Mouse (Mus musculus): ENCODE measurements at regions not wholly inside any gene's neighbourhood (a gene's known extent, or its start where the extent isn't known, plus 50 kb on each side); places are given as distances from the start of the nearest gene placed in this dataset.
A peak's percentile ranks its signal among the peaks of the same experiment; 100 is the strongest.

DNA sequence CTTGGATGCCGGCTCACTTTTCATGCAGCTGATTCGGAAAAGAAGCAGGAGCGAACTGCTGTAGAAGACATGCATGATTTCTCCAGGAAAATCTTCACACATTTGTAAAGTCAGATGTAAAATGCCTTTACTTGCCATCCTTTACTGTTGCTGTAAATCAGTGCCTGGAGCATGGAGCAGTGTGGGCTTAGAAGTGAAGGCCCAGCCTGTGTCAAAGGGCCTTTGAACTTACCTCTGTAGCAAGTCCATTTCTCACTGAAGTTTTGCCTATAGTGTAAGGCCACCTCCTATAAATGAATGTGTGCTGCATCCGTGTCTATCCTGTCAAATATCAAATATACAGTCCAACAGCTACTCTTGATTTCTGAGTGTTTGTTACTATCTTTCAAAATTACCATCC is 368.9 kb downstream of the Lrriq3 start:
- no peak for DNase-seq (ENCODE audit: low spot score in 2 of 2)

DNA sequence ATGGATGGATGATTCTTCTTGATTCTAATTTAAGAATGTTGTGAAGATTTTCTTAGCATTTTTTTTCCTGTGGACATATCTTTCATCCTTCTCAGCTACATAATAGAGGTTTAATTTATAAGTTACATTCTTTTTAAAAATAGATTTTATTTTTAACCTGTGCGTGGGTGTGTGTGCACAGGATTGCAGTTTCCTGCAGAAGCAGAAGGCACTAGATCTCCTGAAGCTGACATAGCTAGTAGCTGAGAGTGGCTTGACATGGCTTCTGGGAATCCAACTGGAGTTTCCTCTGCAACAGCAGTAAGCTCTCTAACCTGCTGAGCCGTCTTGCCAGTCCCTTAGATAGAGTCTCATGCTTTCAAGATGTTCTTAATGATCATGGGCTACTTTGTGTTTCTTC is 377.5 kb downstream of the Lrriq3 start:
- DNase-seq (ENCODE audit: low spot score in 2 of 2), result no peak

DNA sequence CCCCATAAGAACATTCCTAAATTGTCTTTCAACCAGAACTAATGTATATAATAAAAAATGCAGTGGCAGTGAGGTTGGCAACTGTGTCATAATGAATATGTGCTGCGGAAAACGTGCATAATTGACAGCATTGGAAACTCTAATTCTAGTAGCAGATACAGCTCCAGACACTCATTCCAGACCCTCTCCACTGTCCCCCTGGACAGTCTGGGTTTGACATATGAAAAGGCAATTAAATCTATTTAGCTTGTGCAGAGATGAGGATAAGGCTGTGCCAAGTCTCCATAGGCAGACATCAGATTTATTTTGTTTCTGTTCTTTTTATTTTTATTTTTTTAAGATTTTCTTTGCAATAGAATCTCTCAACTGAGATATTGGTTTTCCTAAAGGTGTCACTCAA is 392.3 kb downstream of the Lrriq3 start:
- DNase-seq (ENCODE audit: low spot score in 2 of 2), result no peak

DNA sequence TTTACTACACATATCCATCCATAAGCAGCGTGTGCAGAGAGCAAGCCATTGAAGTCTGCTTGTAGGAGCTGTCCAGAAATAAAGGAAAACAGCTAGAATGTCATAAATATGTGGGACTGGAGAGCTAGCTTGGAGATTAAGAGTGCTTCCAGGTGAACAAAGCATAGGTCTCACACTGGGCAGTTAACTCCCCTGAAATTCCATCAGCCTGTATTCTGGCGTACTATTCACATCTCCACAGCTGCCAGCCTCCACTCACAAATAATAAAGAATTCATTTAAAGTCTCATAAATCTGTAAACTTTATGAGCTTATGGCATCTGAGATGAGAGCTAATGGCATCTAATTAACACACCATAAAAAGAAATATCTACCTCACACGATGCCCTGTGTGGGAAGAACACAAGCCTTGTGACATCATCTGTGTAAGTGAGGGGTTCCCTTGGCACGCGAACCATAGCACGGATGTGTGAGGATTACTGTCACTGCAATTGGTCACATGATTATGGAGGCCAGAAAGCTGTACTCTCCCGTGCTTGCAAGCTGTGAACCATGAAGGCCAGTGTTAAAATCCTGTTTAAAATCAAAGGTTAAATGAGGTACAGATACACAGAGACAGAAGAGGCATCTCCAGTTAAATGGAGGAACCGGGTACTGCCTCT is 394.8 kb downstream of the Lrriq3 start:
- no peak for DNase-seq (ENCODE audit: low spot score in 2 of 2)

DNA sequence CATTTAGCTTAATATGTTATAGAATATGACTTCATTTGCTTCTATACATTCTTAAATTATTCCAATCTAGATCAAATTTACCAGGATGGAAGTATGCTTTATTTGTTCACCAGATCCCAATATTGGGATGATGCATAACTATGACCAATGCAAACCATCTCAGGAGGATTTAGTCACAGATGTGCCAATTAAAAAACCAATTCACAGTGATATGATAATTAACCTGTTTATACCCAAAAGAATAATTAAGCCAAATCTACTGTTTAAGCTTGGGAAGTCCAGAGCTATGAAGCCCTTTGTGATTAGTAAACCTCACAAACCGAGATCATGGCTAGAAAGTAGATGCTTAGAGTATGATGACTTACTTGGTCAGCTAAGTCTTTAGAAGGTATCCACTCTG is 397.4 kb downstream of the Lrriq3 start:
- no peak for DNase-seq (ENCODE audit: low spot score in 2 of 2)

DNA sequence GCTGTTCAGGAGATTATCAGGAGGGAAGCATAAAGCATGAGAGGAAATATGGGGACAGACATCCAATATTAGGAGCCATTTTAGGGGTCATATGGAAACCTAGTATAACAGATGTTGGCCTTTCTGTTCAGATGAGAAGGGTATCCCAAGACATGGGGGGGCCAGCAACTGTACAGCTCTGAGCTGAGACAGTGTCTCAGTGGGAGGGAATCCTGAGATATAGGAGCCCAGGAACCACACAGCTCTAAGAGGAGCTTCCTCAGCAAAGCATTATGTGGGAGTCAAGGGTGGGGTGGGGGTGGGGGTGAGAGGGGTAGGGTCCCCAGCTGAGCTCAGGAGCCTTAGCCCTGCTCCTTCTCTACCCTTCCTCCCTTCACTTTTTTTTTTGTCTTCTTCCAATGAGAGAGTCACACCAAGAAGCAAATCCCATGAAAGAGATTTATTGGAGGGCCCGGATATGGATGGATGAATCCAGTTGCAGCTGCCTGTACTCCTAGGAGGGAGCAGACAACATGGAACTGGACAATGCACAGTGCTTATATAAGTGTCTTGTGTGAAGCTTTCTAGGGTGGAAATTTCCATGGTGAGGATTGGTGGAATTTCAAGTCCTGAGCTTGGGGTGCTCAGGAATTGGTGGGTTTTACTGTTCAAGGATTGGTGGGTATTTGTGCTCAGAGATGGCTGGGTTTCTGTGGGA is 417.1 kb downstream of the Lrriq3 start:
- DNase-seq (ENCODE audit: low spot score in 2 of 2), result no peak

DNA sequence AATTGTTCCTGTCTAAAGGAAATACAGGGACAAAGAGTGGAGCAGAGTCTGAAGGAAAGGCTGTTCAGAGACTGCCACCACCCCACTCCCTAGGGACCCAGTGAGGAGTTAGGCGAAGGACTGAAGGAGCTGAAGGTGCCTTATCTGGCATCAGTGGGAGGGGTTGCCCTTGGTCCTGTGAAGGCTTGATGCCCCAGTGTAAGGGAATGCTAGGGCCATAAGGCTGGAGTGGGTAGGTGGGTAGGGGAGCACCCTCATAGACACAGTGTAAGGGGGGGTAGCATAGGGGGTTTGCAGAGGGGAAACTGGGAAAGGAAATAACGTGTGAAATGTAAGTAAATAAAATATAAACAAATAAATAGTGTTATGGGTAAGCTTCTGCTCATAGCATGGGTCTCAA is 420.7 kb downstream of the Lrriq3 start:
- no peak for DNase-seq (ENCODE audit: low spot score in 2 of 2)

DNA sequence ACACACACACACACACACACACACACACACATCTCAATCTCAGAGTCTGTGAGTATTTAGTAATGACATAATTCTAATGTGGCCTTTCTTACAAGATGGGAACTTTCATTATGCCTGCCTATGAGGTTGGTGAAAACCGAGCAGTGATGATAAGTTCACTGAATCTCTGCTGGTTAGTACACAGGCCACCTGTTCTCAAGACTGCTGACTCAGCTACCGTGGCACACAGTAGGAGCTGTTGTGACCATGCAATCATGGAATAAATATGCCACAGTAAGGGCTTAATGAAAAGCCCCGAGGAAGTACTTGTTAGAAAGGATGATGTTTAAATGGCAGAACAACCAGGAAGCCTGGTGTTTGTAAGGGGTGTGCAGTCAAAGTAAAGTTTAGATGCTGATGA is 436.1 kb downstream of the Lrriq3 start:
- no peak for DNase-seq (ENCODE audit: low spot score in 2 of 2)

DNA sequence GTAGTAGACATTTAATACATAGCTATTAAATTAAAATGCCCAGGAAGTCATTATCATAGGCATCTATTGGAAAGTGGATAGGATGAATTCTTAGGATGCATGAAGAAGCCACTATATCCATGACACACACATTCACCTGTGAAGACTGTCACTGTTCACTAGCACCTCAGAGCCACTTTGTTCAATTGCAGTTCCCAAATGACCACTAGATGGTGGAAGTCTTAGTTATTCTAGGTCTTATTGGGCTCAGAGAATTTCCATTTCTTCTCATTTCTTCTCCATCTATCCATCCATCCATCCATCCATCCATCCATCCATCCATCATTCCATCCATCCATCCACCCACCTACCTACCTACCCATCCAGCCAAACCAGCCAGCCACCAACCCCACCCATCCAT is 437.6 kb downstream of the Lrriq3 start:
- DNase-seq (ENCODE audit: low spot score in 2 of 2), result no peak

DNA sequence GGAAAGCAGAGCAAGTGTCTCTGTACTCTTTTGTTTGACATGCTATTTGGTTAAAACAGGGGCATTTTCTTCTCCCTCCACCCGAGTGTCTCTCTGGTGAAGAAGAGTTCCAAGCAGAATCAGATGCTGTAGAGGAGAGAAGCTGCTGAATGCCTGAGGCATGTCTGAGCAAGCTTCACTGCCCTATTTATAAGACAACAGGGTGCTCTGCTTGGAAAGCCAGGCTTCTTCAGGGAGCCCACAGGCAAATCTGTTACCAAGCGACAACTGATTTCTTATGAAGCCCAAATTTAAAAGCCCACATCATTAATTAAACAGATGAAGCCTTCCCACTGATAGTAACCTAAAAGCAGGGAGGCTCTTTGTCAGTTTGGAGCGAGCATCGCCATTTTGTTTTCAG is 438.8 kb downstream of the Lrriq3 start:
- DNase-seq (ENCODE audit: low spot score in 2 of 2), result no peak

DNA sequence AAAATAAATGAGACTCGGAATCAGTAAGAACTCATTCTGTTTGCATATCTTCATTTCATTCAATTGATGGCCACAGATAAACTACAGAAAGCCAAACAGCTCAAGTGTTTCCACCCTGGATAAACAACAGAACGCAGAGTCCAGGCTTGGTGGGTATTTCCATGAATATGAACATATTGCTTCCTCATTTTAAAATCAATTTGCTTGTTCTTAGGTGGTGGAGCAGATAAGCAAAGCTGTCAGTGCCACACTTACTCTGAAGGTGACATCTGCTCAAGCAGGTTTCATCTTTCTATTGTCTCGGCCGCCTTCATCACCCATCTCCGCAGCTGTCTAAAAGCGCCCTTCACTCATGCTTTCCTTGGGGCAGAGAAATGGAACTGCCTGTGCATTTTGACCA is 455.0 kb downstream of the Lrriq3 start:
- peak in 1 of 2 experiments; percentile 24 for DNase-seq (ENCODE audit: low spot score in 2 of 2)

DNA sequence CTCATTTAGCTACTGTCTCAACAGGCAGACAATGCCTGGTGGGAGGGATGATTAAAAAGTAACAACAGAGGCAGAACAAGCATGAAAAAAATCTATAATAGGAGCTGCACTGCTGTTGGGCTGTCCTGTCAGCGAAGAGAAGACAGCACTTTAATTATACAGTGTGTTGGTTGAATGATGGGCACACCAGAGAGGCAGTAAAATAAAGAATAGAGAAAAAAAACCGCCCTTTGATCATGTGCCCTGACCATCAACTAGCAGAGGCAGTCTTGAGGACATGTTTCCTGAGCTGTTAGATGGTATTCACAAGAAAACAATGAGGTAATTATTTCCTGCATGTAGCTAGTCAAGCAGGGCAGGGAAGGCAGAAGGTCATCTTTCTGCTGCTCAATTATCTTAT is 483.9 kb downstream of the Lrriq3 start:
- DNase-seq (ENCODE audit: low spot score in 2 of 2), result no peak

DNA sequence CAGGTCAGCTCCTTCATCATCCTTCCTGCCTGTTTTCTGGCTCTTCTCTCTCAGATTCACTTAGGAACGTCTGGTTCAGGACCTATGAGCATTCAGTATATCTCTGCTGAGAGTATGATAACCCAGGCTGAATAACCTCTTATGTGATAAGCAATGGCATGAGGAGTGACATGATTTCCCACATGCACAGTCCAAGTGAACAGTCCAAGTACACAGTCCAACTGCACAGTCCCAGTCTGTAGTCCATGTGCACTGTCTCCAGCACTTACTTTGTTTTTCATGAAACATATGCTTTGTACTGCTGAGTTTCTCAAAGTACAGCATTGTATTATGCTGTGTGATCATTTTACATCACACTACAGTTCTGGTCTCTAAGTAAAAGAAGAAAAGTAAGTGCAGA is 510.8 kb downstream of the Lrriq3 start:
- DNase-seq (ENCODE audit: low spot score in 2 of 2), result no peak

Data from right cerebral cortex, postnatal 10 days (tissue).